Mouse (Mus musculus): ENCODE measurements around the gene Klhl2.

- TF ChIP-seq POLR2A (IDR thresholded peaks at IDR 0.05; ENCODE audit: low read depth, low read length) = no peak
- TF ChIP-seq E2F4 (IDR thresholded peaks at IDR 0.05; ENCODE audit: insufficient replicate concordance, low read depth, low read length) = no peak
Measured at GRCm38 (mm10) chr8:64690845-64691244, 159.0 kb downstream of the Klhl2 start.

Measured in CH12.LX (cell line).